11 mouse cellular contexts compared by ENCODE assay signal in the genomic region with DNA sequence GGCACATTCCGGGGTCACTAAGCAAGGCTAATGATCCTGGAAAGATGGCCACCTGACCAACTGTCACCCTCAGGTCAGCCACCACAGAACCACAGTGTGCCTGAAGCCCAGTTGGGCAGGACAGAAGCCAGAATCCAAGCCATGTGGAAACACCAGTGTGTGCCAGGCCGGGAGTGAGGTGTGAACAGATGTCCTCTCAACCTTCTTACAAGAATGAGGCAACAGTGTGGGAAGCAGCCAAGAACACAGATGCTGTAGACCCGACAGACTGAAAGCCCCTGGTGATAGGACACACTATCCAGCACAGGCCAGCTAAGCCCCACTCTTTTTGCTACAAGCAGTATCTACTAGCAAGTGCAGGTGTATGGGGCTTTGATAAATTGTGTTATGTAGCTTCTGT. TPM values are rescaled to one million over a fixed set of nuclear protein-coding genes. Genes with fewer than 3 reads are reported as not detected.
DNase-seq lines count a peak whose midpoint lies in the region; ATAC-seq lines count a peak whose summit lies in the region.
"Had no signal": no experiment of that assay in that cellular context is flagged by ENCODE, and none has a peak within 500 bp of the region (broad histone marks: within the 10 kb centered on the region; RNA-seq: fewer than 3 reads in every experiment).

No protein-coding gene starts in this region.

- no peaks in the 10 kb centered on the region for H3K4me1 ChIP-seq in hindbrain, embryonic 16.5 days (ENCODE audit: control insufficient read depth, insufficient read depth, low read depth, low read length)
- no peaks in the 10 kb centered on the region for H3K4me1 ChIP-seq in hindbrain, embryonic 14.5 days (replicated peaks; ENCODE audit: control insufficient read depth, insufficient read depth, low read length)
- no peaks in the 10 kb centered on the region for H3K4me1 ChIP-seq in liver, embryonic 11.5 days (replicated peaks; ENCODE audit: control insufficient read depth, insufficient read depth, low read length)
- H3K4me1 ChIP-seq: limb, embryonic 13.5 days; neural tube, embryonic 13.5 days had no signal

- H3K27ac ChIP-seq in hindbrain, embryonic 16.5 days (ENCODE audit: low read depth, low read length) = no peak overlapping the region
- H3K27ac ChIP-seq in hindbrain, embryonic 14.5 days = no peak overlapping the region
- no peak overlapping the region for H3K27ac ChIP-seq in liver, embryonic 11.5 days (ENCODE audit: low read depth, low read length)
- H3K27ac ChIP-seq: limb, embryonic 13.5 days; neural tube, embryonic 13.5 days had no signal

- H3K4me2 ChIP-seq in hindbrain, embryonic 16.5 days (ENCODE audit: low read length) = no peak overlapping the region
- no peak overlapping the region for H3K4me2 ChIP-seq in hindbrain, embryonic 14.5 days (replicated peaks)
- H3K4me2 ChIP-seq in liver, embryonic 11.5 days = no peak overlapping the region
- H3K4me2 ChIP-seq: limb, embryonic 13.5 days; neural tube, embryonic 13.5 days had no signal

- ATAC-seq in hindbrain, embryonic 16.5 days = peak; percentile 43; the same call in 1 of the 2 replicates
- ATAC-seq in hindbrain, embryonic 14.5 days (ENCODE audit: low FRiP score) = no peak
- no peak for ATAC-seq in liver, embryonic 11.5 days (replicated peaks; ENCODE audit: low FRiP score)

- WGBS in hindbrain, embryonic 16.5 days = 80% methylated on average over 3 of the region's 3 CpGs
- 89% methylated on average over 3 of the region's 3 CpGs for WGBS in hindbrain, embryonic 14.5 days
- 77% methylated on average over 3 of the region's 3 CpGs for WGBS in liver, embryonic 11.5 days

- H3K4me3 ChIP-seq in hindbrain, embryonic 16.5 days (ENCODE audit: low read length) = no peak overlapping the region
- H3K4me3 ChIP-seq in hindbrain, embryonic 14.5 days (replicated peaks; ENCODE audit: low read length) = no peak overlapping the region
- H3K4me3 ChIP-seq in liver, embryonic 11.5 days (ENCODE audit: low read depth, low read length) = no peak overlapping the region
- H3K4me3 ChIP-seq: limb, embryonic 13.5 days; neural tube, embryonic 13.5 days had no signal

- no peak for DNase-seq in hindbrain, embryonic 14.5 days (ENCODE audit: low spot score)
- DNase-seq in brain, embryonic 18.5 days (ENCODE audit: low read depth, low spot score) = peak; percentile 20
- DNase-seq in cerebellum, adult 9-11 months = peak; percentile 81
- peak; percentile 56 to 70 for DNase-seq in heart, postnatal 14 days
- no peak for DNase-seq in liver, embryonic 11.5 days (ENCODE audit: low spot score)
- DNase-seq in kidney, adult 18-20 months = no peak
- DNase-seq in adrenal gland, adult 18-20 months (ENCODE audit: low spot score in 2 of 2) = no peak

- no peaks in the 10 kb centered on the region for H3K27me3 ChIP-seq in hindbrain, embryonic 16.5 days (replicated peaks; ENCODE audit: control insufficient read depth, insufficient read depth, low read length)
- no peaks in the 10 kb centered on the region for H3K27me3 ChIP-seq in hindbrain, embryonic 14.5 days (ENCODE audit: control insufficient read depth, insufficient read depth, low read length)
- no peaks in the 10 kb centered on the region for H3K27me3 ChIP-seq in liver, embryonic 11.5 days (replicated peaks; ENCODE audit: control insufficient read depth, insufficient read depth, low read length)
- H3K27me3 ChIP-seq: limb, embryonic 13.5 days; neural tube, embryonic 13.5 days had no signal

- intact Hi-C loops in heart, postnatal 14 days (cut with DNase I) = no loop called here

- H3K36me3 ChIP-seq in hindbrain, embryonic 16.5 days (ENCODE audit: control insufficient read depth, insufficient read depth, low read length) = peaks cover 4% of the 10 kb centered on the region; the same call in 1 of the 2 replicates
- H3K36me3 ChIP-seq in hindbrain, embryonic 14.5 days (replicated peaks; ENCODE audit: control insufficient read depth, insufficient read depth) = peaks cover 20% of the 10 kb centered on the region; the same call in 1 of the 2 replicates
- no peaks in the 10 kb centered on the region for H3K36me3 ChIP-seq in liver, embryonic 11.5 days (ENCODE audit: control insufficient read depth, insufficient read depth, low read length)

- H3K9me3 ChIP-seq in hindbrain, embryonic 16.5 days (ENCODE audit: control insufficient read depth, low read length) = no peaks in the 10 kb centered on the region
- H3K9me3 ChIP-seq in hindbrain, embryonic 14.5 days (ENCODE audit: control insufficient read depth, low read length) = no peaks in the 10 kb centered on the region
- no peaks in the 10 kb centered on the region for H3K9me3 ChIP-seq in liver, embryonic 11.5 days (ENCODE audit: control insufficient read depth, low read length)
- H3K9me3 ChIP-seq: limb, embryonic 13.5 days; neural tube, embryonic 13.5 days had no signal

- H3K9ac ChIP-seq in hindbrain, embryonic 16.5 days (ENCODE audit: low read depth, low read length) = no peak overlapping the region
- H3K9ac ChIP-seq in hindbrain, embryonic 14.5 days = no peak overlapping the region
- no peak overlapping the region for H3K9ac ChIP-seq in liver, embryonic 11.5 days (ENCODE audit: low read depth, low read length)
- H3K9ac ChIP-seq: limb, embryonic 13.5 days; neural tube, embryonic 13.5 days had no signal

RNA-seq across cellular contexts. Expression of gene Chga, which starts 30.6 kb away (rescaled TPM):
- polyA plus RNA-seq in hindbrain, embryonic 16.5 days (2015; fragmentation: Nextera tagmentation; extraction: Ambion mirVana) = 198 and 224 TPM in 2 replicates
- polyA plus RNA-seq in hindbrain, embryonic 14.5 days (2014; fragmentation: Nextera tagmentation; extraction: Ambion mirVana) = 109 and 123 TPM in 2 replicates
- under 1 TPM in 1 of 2 experiments, not detected in 1; 0.15 TPM for total RNA-seq in heart, postnatal 14 days (2021)
- 0.88 and 1.5 TPM in 2 replicates for polyA plus RNA-seq in liver, embryonic 11.5 days (2014; fragmentation: Nextera tagmentation; extraction: Ambion mirVana)
- 1,000 to 10,000 TPM; 1,717 to 1,814 TPM for total RNA-seq in adrenal gland, adult 18-20 months (2021)
- total RNA-seq: megakaryocyte, adult 5-6 weeks had no signal

Comparison
In these comparisons a context has a peak if more than half of its experiments do, and no peak if none do; other contexts are left out.
1. DNase-seq: peak in brain, embryonic 18.5 days (single experiment), cerebellum, adult 9-11 months (single experiment) and heart, postnatal 14 days (2 of 2); none in hindbrain, embryonic 14.5 days (single experiment), liver, embryonic 11.5 days (single experiment), kidney, adult 18-20 months (single experiment) and adrenal gland, adult 18-20 months (0 of 2).
2. RNA of gene Chga, which starts 30.6 kb away (polyA plus RNA-seq): 198 to 224 TPM in hindbrain, embryonic 16.5 days and 109 to 123 TPM in hindbrain, embryonic 14.5 days; 0.88 to 1.5 TPM in liver, embryonic 11.5 days; every median in the first group is over 10 times any median in the second.